In the genomic region with DNA sequence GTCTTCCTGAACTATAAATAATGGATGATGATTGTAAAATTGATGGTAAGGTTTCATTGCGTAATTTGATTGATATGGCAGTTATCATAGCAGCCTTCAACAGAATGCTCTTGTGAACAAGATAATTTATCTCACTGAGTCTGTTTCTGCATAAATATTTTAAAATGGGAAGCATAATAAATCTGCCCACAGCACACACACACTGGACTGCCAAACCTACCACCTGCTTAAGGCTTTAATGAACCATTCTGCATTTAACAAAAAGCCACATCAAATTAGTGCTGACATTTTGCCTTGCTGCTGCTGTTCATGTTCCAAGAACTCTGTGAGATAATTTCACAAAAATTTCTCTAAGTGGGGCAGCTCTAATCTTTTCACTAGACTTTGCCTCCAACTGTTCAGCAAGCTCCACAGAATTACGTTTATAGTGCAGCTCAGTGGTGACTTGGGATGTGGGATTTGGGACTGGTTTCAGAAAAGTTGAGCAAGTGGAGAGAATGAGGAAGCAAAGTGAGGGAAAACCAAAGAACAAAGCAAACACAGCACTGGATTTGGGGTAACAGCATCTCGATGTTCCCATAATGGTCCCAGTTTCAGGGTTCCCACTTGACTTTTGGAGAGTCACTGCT, we compare ENCODE assay signal across 21 mouse cellular contexts.
DNase-seq lines count a peak whose midpoint lies in the region; ATAC-seq and TF ChIP-seq lines count a peak whose summit lies in the region.
"Had no signal": no experiment of that assay in that cellular context is flagged by ENCODE, and none has a peak within 500 bp of the region (broad histone marks: within the 10 kb centered on the region; RNA-seq: fewer than 3 reads in every experiment).

No protein-coding gene starts in this region.

- H3K27ac ChIP-seq in forebrain, embryonic 14.5 days (ENCODE audit: low read depth, low read length), result no peak overlapping the region
- no peak overlapping the region for H3K27ac ChIP-seq in forebrain, embryonic 13.5 days
- H3K27ac ChIP-seq in heart, embryonic 12.5 days (ENCODE audit: poor library complexity, severe bottlenecking), result no peak overlapping the region
- H3K27ac ChIP-seq: forebrain, embryonic 12.5 days; hindbrain, embryonic 13.5 days; limb, embryonic 13.5 days; liver, embryonic 13.5 days; lung, embryonic 15.5 days; stomach, embryonic 15.5 days had no signal

- no peaks in the 10 kb centered on the region for H3K36me3 ChIP-seq in forebrain, embryonic 14.5 days (ENCODE audit: control insufficient read depth, insufficient read depth, low read length)
- no peaks in the 10 kb centered on the region for H3K36me3 ChIP-seq in forebrain, embryonic 13.5 days (ENCODE audit: poor library complexity, severe bottlenecking)
- no peaks in the 10 kb centered on the region for H3K36me3 ChIP-seq in heart, embryonic 12.5 days
- H3K36me3 ChIP-seq: forebrain, embryonic 12.5 days; hindbrain, embryonic 13.5 days; limb, embryonic 13.5 days; liver, embryonic 13.5 days; lung, embryonic 15.5 days; stomach, embryonic 15.5 days had no signal

- H3K4me2 ChIP-seq in forebrain, embryonic 14.5 days (ENCODE audit: low read length), result no peak overlapping the region
- no peak overlapping the region for H3K4me2 ChIP-seq in forebrain, embryonic 13.5 days
- no peak overlapping the region for H3K4me2 ChIP-seq in heart, embryonic 12.5 days
- H3K4me2 ChIP-seq: forebrain, embryonic 12.5 days; hindbrain, embryonic 13.5 days; limb, embryonic 13.5 days; liver, embryonic 13.5 days; lung, embryonic 15.5 days; stomach, embryonic 15.5 days had no signal

- no peak for TF ChIP-seq POLR2A in lung, adult 2 months (IDR thresholded peaks at IDR 0.05; ENCODE audit: borderline replicate concordance, extremely low read depth, low read depth, low read length)

- ATAC-seq in forebrain, embryonic 14.5 days, result no peak
- no peak for ATAC-seq in forebrain, embryonic 13.5 days
- no peak for ATAC-seq in heart, embryonic 12.5 days (ENCODE audit: insufficient number of reproducible peaks, low FRiP score)
- ATAC-seq: inflammation-experienced regulatory T-cells, adult 6 months had no signal

- no peaks in the 10 kb centered on the region for H3K9me3 ChIP-seq in forebrain, embryonic 14.5 days (replicated peaks; ENCODE audit: control insufficient read depth, low read length)
- H3K9me3 ChIP-seq in forebrain, embryonic 13.5 days (replicated peaks), result no peaks in the 10 kb centered on the region
- no peaks in the 10 kb centered on the region; the same call in 1 of the 2 replicates for H3K9me3 ChIP-seq in heart, embryonic 12.5 days (replicated peaks)
- H3K9me3 ChIP-seq: forebrain, embryonic 12.5 days; hindbrain, embryonic 13.5 days; limb, embryonic 13.5 days; liver, embryonic 13.5 days; lung, embryonic 15.5 days; stomach, embryonic 15.5 days had no signal

- H3K27me3 ChIP-seq in forebrain, embryonic 14.5 days (replicated peaks; ENCODE audit: control insufficient read depth, insufficient read depth, low read length), result no peaks in the 10 kb centered on the region
- no peaks in the 10 kb centered on the region for H3K27me3 ChIP-seq in forebrain, embryonic 13.5 days
- H3K27me3 ChIP-seq in heart, embryonic 12.5 days (replicated peaks), result 0 out of 2 replicates have a peak, but pooled peaks cover 4% of the 10 kb centered on the region
- H3K27me3 ChIP-seq: forebrain, embryonic 12.5 days; hindbrain, embryonic 13.5 days; limb, embryonic 13.5 days; liver, embryonic 13.5 days; lung, embryonic 15.5 days; stomach, embryonic 15.5 days had no signal

- no peaks in the 10 kb centered on the region for H3K4me1 ChIP-seq in forebrain, embryonic 14.5 days (ENCODE audit: control insufficient read depth, insufficient read depth, low read length)
- H3K4me1 ChIP-seq in forebrain, embryonic 13.5 days, result no peaks in the 10 kb centered on the region
- H3K4me1 ChIP-seq in heart, embryonic 12.5 days (replicated peaks), result peaks cover 3% of the 10 kb centered on the region; the same call in 1 of the 2 replicates
- H3K4me1 ChIP-seq in lung, adult 2 months (ENCODE audit: control insufficient read depth, insufficient read depth, low read length), result no peaks in the 10 kb centered on the region; the same call in 1 of the 2 replicates
- H3K4me1 ChIP-seq: forebrain, embryonic 12.5 days; limb, embryonic 13.5 days; liver, embryonic 13.5 days; lung, embryonic 15.5 days; stomach, embryonic 15.5 days had no signal

- no peak overlapping the region for H3K4me3 ChIP-seq in forebrain, embryonic 14.5 days (ENCODE audit: low read depth, low read length)
- no peak overlapping the region for H3K4me3 ChIP-seq in forebrain, embryonic 13.5 days
- H3K4me3 ChIP-seq in heart, embryonic 12.5 days, result no peak overlapping the region
- H3K4me3 ChIP-seq in lung, adult 2 months (replicated peaks; ENCODE audit: extremely low read depth, low read depth, low read length), result no peak overlapping the region
- H3K4me3 ChIP-seq: forebrain, embryonic 12.5 days; hindbrain, embryonic 13.5 days; limb, embryonic 13.5 days; liver, embryonic 13.5 days; lung, embryonic 15.5 days; stomach, embryonic 15.5 days had no signal

- 85% methylated on average over 3 of the region's 3 CpGs for WGBS in forebrain, embryonic 14.5 days
- WGBS in forebrain, embryonic 13.5 days, result 87% methylated on average over 3 of the region's 3 CpGs
- WGBS in heart, embryonic 12.5 days, result 76% methylated on average over 3 of the region's 3 CpGs
- 66% methylated on average over 3 of the region's 3 CpGs for WGBS in lung, adult 2 months

- intact Hi-C loops in left cerebral cortex, postnatal 10 days (cut with DNase I), result no loop called here

- no peak for TF ChIP-seq CTCF in lung, adult 2 months (IDR thresholded peaks at IDR 0.05; ENCODE audit: insufficient read depth, low read length)

- peak; percentile 25 for DNase-seq in forebrain, embryonic 14.5 days (ENCODE audit: low spot score)
- peak; percentile 47 to 72 for DNase-seq in heart, adult 18-20 months
- peak; percentile 12 for DNase-seq in lung, postnatal 10 days
- no peak for DNase-seq in lung, adult 2 months
- peak; percentile 47 for DNase-seq in lung, postnatal 36 days
- no peak for DNase-seq in left cerebral cortex, postnatal 10 days (ENCODE audit: extremely low spot score in 1 of 2, low spot score in 2 of 2)
- DNase-seq: adrenal gland, postnatal 25 days; cerebellum, adult 8-10 months; gastrocnemius, postnatal 14 days; kidney, adult 2 months; kidney, postnatal 25 days; liver, embryonic 13.5 days; right cerebral cortex, postnatal 14 days had no signal

- no peak overlapping the region for H3K9ac ChIP-seq in forebrain, embryonic 14.5 days (ENCODE audit: low read length)
- H3K9ac ChIP-seq in forebrain, embryonic 13.5 days, result no peak overlapping the region
- no peak overlapping the region for H3K9ac ChIP-seq in heart, embryonic 12.5 days
- H3K9ac ChIP-seq: forebrain, embryonic 12.5 days; hindbrain, embryonic 13.5 days; limb, embryonic 13.5 days; liver, embryonic 13.5 days; lung, embryonic 15.5 days; stomach, embryonic 15.5 days had no signal

Comparison
In these comparisons a context has a peak if more than half of its experiments do, and no peak if none do; other contexts are left out.
1. DNase-seq: peak in forebrain, embryonic 14.5 days (single experiment), heart, adult 18-20 months (2 of 2), lung, postnatal 10 days (single experiment) and lung, postnatal 36 days (single experiment); none in lung, adult 2 months (single experiment) and left cerebral cortex, postnatal 10 days (0 of 2).